Mouse (Mus musculus) spleen, adult 2 months (tissue): ENCODE results near the gene Trpc5os. TPM values are rescaled to one million over a fixed set of nuclear protein-coding genes. Genes with fewer than 3 reads are reported as not detected.

Source experiments
- DNase-seq, 2 experiments: peaks; one replicate each; pipeline versions ENCODE4 v3.0.0 to v3.0.0-alpha.2; 2012 to 2021; ENCODE audit warnings: low spot score in 2 of 2, low read depth in 1 of 2
- H3K27ac ChIP-seq: fragments of 200-500 bp; 2 replicates; pipeline ENCODE4 v1.5.1; 2012; ENCODE audit warnings: low read length, inconsistent platforms; ENCODE audit not compliant: insufficient read depth
- H3K27me3 ChIP-seq: fragments of 200-500 bp; 2 replicates; pipeline ENCODE4 v1.6.1; 2012; ENCODE audit warnings: mild to moderate bottlenecking, moderate library complexity, low read length, inconsistent platforms; ENCODE audit not compliant: control insufficient read depth, insufficient read depth
- H3K36me3 ChIP-seq: fragments of 200-500 bp; 2 replicates; pipeline ENCODE4 v1.6.1; 2012; ENCODE audit warnings: mild to moderate bottlenecking, low read length, inconsistent platforms; ENCODE audit not compliant: control insufficient read depth, insufficient read depth
- H3K4me1 ChIP-seq: fragments of 200-500 bp; 2 replicates; pipeline ENCODE4 v1.6.1; 2011; ENCODE audit warnings: inconsistent platforms; ENCODE audit not compliant: control insufficient read depth, insufficient read depth, insufficient read length
- H3K4me3 ChIP-seq: fragments of 200-500 bp; 2 replicates; pipeline ENCODE4 v1.5.1; 2011; ENCODE audit warnings: mild to moderate bottlenecking, inconsistent platforms; ENCODE audit not compliant: insufficient read depth, insufficient read length; ENCODE audit errors: extremely low read depth
- CTCF ChIP-seq: fragments of 200-500 bp; IDR thresholded peaks from 2 replicates; pipeline ENCODE4 v1.5.1; 2011; ENCODE audit warnings: mild to moderate bottlenecking, inconsistent platforms; ENCODE audit not compliant: insufficient read depth, insufficient read length, insufficient replicate concordance; ENCODE audit errors: extremely low read depth
- POLR2A ChIP-seq: fragments of 200-500 bp; IDR thresholded peaks from 2 replicates; pipeline ENCODE4 v1.6.1; 2011; ENCODE audit warnings: low read depth, low read length, inconsistent platforms
- WGBS: fragments of 180-500 bp; shearing (Covaris S2); methylation state at CpG from one replicate; pipeline ENCODE4 v1.1.7; 2018; 5-methylcytosine and 5-hydroxymethylcytosine counted together
- polyA plus RNA-seq: library from polyadenylated mRNA; depleted of rRNA; stranded (reverse); fragments of >200 nt; gene quantifications from 2 replicates; pipeline ENCODE4 v1.2.3, GENCODE M21; 2012; rRNA removed

The Trpc5os gene
- polyA plus RNA-seq, 1 experiment = not detected

DNA sequence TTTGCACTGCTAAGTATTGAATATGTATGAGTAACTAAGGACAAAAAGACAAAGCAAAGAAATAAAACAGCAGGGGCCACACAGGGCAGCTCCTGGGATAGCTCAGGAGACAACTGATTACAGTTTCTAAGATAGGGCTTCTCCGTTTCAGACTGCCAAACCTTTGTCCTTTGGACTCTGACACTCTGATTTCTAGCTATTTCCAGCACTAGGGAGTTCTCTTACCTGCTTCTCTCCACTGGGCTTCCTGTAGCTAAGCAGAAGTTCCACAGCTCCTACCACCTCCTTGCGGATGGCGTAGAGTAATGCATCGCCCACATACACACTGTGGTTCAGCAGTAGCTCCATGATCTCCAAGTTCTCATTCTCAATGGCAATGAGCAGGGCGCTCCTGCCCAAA is 66.9 kb downstream of the Trpc5os start:
- Histone ChIP-seq H3K27me3 (no peaks in the 10 kb centered on the region), H3K27ac (no peak overlapping the region), H3K4me1 (peaks cover 3% of the 10 kb centered on the region; the same call in 1 of the 2 replicates), H3K36me3 (no peaks in the 10 kb centered on the region), H3K4me3 (no peak overlapping the region)
- DNase-seq = no peak
- no peak for TF ChIP-seq POLR2A
- no peak for TF ChIP-seq CTCF
- 91% methylated on average over 5 of the region's 5 CpGs for WGBS

DNA sequence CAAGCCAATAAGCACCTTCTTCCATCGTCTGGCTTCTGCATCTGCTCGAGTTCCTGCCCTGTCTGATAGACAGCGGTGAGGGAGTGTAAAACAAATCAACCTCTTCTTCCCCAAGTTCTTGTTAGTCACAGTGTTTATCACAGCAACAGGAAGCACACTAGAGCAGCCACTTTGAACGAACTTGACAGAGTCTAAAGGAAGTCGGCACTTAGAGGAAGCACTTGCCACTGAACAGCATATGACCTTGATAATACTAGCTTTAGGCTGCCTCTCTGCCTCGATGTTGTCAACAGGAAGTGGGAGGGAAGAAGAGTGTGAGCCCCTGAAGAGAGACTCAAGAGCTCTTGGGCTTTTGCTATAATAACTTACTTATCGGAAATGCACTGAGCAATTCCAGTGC is 69.7 kb downstream of the Trpc5os start:
- peak; percentile 32 to 78 for DNase-seq
- Histone ChIP-seq H3K27me3 (no peaks in the 10 kb centered on the region), H3K4me1 (peaks cover 3% of the 10 kb centered on the region; the same call in 1 of the 2 replicates), H3K4me3 (no peak overlapping the region), H3K36me3 (no peaks in the 10 kb centered on the region), H3K27ac (peak overlapping the region; percentile 89)
- 31% methylated on average over 7 of the region's 7 CpGs for WGBS
- TF ChIP-seq POLR2A (no peak), CTCF (no peak)

Other genes starting within 250 kb of the Trpc5os start
- 2.7 and 3.0 TPM in 2 replicates for gene Alg13, start 138.8 kb upstream of the Trpc5os start, polyA plus RNA-seq
- not detected in 2 replicates for gene Trpc5, start 231.6 kb downstream of the Trpc5os start, polyA plus RNA-seq
- gene Rtl4, start 232.3 kb downstream of the Trpc5os start, polyA plus RNA-seq = not detected in 2 replicates